Mouse (Mus musculus) CH12F3 (cell line): Measurements from ENCODE around the gene Fbxo8.

ENCODE experiments used
- in situ Hi-C: fragments of 300-500 bp; cut with MboI; formaldehyde crosslinking; loops from 2 replicates; pipeline ENCODE4 v1.14.3; 2020; ENCODE audit warnings: low sequenced_read_pairs

Gene Fbxo8

DNA sequence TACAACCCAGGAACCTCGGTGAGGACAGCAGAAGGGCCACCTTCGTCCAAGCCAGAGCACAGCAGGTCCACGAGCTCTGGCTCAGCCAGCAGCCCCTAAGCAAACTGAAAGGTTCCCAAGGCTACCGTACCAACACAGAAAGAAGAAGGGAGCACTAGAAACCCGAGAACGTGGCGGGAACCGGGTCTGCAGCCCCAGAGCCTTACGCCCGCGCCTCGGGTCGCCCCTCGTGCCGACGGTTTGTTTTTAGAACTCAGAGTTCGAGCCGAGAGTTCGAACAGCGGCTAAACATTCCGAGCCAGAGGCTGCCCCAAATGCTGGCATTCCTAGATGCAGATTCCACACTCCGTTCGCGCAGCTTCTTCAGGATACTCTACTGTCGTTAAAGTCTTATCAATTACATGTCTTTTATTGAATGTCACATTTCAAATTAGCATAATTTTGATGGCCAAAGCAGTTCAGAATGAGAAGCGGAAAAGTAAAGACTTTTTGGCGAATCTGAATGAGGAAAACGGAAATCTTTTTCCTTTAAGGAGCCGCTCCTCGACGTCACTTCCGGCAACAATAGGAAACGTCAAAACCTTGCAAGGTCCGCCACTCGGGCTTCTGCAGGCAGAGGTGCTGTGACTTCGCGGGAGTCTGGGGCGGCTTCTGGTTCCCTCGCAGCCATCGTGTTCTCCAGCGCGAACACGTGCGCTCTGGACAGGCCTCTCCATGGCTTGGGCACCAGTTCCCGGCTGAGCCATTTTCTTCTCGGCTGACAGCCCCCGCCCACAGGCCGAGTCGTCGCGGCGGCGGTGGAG, at the start of gene Fbxo8, which contains the start of gene Cep44:
Gene Fbxo8, plus strand, starts transcription at position 533 of the 803 bp plus-strand sequence.
Gene Cep44, minus strand, starts transcription at position 490 of the 803 bp plus-strand sequence.
- in situ Hi-C loops: no loop called here

DNA sequence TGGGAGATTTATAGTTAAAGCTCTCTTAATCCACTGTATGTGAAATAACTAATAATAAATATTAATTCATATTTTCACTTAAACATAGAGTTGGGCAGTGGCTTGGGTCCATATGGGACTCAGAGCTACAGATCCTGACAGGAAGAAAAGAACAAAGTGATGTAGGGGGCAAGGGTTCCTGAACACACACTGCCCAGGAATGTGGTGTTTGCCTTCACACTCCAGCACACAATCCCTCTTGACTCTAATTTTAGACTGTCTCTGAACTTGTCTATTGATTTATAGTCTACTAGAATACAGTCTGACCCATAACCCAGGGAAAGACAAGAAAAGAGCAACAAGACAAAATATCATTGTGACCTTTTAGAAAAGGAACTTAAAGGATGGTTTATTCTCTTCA, 49.0 kb upstream of the Fbxo8 start:
- in situ Hi-C loops: no loop called here

DNA sequence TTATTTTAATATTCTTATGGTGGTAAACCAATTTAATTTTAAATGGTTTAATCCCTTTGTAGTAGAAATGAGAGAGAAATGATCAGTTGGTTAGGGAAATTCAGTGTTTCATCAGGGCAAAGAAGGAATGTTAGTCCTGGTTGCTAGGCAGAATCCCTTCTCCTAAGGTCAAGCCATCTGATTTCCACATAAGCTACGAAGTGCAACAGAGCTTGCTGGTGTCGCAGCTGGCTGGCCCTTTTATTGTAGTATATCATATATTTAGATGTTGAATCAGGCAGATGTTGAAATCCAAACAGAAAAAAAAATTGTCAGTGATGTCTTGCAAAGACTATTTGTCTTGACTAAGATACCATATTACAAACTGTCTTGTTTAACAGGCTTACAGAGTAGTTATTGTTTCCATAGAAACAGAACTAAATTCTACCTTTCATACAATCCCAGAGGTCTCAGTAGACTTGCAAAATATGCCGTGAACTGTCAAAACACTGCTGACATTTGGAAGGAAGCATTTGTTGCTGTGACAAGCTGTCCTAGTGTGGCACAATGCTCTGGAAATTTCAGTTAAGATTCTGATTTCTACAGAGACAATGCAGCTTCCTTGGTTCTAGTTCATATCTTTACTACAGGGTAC, 42.5 kb upstream of the Fbxo8 start:
- in situ Hi-C loops: no loop called here

DNA sequence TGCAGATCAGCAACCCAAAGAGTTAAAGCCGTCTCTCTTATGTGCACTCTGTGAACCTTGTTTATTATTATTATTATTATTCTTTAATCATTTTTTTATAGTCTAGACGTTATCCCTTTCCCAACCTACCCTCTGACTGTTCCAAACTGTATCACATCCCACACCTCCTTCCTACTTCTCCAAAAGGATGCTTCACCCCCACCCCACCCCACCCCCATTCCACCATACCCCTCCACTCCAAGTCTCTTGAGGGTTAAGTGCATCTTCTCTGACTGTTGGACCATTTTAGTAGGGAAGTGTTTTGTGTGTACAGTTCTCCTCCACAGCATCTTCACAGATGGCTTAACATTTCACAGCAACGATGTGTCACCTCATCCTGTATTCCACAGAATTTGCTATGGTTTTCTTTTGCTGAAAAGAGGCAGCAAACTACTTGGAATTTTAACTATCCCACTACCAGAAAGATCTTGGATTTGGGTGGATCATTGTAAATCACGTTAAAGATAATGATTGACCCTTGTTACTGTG, 41.9 kb upstream of the Fbxo8 start:
- in situ Hi-C loops: no loop called here

DNA sequence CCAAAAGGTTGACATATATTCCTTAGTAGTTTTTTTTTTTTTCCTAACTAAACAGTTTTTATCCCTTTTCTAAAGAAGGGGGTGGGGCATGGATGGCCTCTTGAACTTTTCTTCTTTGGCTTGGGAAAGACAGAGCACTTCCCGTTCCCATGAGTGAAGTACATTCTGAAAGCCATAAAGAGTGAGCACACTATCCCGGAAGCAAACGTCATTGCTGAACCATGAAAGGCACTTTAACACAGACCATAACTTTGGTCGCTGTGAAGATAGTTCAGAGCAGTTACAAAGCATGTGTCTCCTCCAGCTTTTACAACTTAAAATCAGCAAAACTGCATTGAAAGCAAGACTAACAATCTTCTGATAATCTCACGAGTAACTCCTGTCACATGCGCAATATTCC, 32.0 kb upstream of the Fbxo8 start:
- in situ Hi-C loops: no loop called here

DNA sequence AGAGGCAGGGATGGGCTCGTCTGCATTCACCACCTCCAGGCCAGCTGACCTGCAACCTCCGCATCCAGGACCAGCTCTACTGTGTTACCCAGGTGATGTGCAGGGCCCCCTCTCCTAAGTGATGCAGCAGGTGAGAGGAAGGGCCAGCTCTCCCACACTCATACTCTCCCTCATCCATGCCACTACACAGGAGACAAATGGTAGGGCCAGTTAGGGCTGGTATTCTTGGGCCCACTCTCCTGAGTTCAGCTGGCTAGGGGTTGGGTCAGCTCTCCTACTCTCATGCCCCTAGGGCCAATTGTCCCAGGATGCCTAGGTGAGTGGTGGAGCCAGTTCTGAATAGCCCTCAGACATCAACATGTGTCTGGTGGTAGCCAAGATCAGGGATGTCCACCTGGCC, 30.6 kb upstream of the Fbxo8 start:
- in situ Hi-C loops: no loop called here

DNA sequence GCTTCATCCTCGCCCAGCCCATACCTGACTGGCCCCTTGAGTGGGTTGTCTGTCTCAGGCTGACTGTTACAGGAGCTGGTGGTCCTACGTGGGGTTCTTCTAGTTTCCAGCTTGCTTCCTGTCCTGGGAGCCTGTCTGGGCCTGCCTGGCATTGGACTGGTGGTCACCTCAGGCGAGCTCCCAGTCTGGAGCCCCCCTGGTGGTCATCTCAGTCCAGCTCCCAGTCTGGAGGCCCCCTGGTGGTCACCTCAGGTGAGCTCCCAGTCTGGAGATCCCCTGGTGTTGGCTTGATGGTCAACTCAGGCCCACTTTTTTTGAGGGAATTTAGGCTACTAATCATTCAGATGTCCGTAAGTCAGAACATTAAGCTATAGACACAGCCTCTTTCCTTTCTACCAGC, 29.8 kb upstream of the Fbxo8 start:
- in situ Hi-C loops: no loop called here

DNA sequence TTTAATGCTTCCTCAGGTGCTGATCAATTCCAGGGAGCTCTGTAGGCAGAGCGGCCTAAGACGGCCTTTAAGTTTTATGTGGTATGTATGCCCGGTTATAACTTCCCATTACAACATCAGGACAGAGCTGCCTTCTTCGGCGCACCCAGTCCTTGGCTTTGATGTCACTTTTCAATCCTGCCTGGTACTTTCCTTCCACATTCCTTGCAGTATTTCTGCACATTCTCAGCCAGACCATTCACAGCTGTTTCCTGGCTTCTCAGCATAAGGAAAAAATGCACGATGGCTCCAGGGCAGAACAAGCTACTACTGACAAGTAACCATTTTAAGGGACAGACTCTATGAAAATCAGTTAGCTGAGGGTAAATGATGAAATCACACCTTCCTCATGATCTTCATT, 22.0 kb upstream of the Fbxo8 start:
- in situ Hi-C loops: no loop called here

DNA sequence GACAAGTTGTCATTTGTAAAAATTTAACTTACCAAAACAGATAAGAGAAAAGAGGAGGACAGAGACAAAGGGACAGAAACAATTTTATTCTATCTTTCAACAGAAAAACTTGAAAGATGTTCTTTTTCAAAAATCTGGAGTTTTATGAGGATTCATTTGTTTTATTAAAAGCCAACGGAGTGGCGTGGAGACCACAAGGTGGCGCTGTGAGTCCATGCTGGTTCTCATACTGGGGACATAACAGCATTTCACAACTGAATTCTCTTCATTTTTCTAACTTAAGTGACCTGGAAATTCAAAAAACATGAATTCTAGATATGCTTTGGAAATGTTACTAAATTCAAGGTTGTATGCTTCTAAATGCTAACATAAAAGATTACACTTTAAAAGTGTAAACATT, 20.5 kb upstream of the Fbxo8 start:
- in situ Hi-C loops: no loop called here

DNA sequence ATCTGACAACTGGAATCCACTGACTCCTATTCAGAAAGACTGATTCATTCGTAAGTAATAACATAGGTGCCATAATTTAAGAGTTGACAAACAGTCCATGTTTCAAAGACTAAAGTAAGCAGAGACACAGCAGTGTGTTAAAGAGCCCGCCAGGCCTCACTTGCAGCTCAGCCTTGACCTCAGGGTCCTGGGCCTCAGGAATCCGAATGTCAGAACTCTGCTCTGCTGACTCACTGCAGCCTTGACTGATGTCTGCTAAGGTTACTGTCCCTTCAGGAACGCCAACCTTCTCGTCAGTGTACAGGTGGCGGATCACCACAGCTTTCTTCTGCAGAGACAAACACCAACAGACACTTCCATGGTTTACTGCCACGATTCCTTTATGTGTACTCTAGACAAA, 10.2 kb upstream of the Fbxo8 start:
- in situ Hi-C loops: no loop called here

DNA sequence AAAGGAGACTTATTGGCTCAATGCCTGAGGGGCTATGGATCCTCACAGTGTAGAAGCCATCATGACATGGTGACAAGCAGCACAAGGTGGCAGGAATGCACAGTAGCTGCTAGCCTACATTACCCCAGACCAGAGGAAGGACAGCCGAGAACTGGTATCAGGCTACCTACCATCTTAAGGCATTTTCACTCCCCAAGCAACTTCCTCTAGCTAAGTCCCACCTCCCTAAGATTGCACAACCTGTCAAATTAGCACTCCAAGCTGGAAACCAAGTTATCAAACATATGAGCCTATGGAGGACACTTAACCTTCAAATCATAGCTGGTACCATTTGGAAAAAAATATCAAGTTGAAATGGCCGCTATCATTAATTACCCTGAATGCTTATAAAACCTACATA, 3.0 kb upstream of the Fbxo8 start:
- in situ Hi-C loops: no loop called here

DNA sequence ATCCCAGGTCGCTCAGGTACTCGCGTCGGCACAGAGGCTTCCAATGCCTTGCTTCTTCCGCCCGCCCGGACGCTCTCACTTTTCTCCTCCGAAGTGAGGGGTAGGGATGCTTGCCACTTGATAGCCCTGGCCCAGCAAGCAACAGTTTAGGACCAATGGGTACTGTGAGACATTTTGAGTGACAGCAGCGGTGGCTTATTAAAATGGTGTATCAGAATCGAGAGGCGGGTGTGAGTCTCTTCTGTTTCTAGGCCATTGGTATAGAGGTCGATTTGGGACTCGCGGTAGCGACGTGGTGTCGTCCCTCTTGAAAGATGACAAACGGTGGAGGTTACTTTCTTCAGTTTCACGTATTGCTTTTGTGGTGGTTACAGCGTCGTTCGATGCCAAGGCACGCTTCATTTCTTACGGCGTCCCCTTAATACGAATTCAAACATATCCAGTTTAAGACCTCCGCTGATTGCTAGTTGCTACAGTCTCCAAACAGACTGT, 517 bp downstream of the Fbxo8 start:
- in situ Hi-C loops: no loop called here

DNA sequence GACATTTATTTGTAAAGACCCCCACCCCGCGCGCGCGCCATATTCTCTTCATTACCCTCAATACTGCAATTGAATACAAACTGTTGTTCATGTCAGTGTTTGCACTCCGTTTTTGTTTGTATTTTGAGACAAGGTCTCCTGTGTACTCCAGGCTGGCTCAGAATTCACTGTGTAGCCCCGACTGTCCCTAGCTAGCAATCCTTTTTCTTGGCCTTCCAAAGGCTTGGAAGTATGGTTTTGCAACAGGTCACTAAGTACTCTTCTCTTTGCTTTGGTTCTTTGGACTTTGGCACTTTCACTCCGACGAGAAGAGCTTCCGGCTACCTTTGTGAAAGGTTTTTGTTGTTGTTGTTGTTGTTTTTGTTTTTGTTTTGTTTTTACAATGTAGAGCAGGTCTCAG, 1.2 kb downstream of the Fbxo8 start:
- in situ Hi-C loops: no loop called here

DNA sequence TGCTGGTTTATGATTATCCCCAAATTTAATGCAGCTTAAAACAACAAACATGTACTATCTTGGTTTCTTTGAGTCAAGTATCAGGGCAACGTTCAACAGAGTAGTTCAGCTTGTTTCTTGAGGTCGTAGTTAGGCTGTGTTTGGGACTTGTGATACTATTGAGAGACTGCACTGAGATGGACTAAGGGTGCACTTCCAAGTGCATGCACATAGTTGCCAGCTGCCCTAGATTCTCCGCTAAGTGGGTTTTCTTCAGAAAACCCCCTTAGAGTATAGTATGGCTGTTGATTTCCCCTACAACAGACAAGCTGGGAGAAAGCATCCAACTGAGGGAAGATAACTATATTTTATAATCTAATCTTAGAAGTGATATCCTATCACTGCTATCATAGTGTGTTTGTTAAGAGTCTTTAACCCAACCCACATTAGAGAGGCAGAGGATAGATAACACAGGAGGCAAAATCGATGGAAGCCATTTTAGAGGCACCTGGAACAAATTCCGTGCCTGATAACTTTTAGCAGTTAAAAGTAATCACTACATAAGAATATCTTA, 1.7 kb downstream of the Fbxo8 start:
- in situ Hi-C loops: no loop called here

DNA sequence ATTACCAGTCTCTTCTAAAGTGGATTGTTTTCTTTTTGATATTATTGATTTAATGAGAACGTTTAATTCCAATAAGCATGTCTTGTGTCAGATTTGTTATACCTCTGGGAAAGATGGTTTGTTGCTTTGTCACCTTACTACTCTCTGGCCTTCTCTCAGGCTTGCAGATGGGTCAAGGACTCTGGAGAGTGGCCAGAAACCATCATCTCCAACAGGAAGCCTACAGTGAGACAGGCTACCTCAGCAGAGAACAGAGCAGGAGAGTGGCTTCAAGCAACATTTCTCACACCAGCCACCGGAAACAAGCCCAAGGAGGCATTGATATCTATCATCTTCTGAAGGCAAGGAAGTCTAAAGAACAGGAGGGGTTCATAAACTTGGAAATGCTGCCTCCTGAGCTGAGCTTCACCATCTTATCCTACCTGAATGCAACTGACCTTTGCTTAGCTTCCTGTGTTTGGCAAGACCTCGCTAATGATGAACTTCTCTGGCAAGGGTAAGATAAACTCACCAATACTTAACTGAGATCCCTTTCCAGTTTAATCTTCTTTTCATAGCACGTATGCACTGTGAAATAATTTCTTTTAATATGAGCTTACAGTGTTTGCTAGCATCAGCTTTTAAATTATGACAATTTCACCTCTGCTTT, 13.6 kb downstream of the Fbxo8 start:
- in situ Hi-C loops: no loop called here

DNA sequence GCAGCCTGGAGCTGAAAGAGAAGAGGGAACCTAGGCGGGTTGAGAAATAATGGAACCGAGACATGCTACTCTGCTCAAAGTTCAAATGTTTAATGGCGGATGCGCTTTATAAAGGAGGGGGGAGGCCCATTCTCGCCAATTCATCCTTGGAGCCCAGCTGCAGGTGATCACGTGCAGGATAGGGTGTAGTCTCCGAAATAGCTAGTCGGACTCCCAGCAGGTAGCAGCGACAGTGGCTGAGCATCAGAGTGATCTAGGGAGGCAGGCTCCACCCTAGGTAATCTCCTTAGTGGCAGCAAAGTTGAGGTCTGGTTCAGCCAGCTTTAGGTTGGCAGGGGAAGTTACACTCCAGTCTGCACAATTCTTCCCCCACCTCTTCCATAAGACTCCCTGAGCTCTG, 16.0 kb downstream of the Fbxo8 start:
- in situ Hi-C loops: no loop called here

DNA sequence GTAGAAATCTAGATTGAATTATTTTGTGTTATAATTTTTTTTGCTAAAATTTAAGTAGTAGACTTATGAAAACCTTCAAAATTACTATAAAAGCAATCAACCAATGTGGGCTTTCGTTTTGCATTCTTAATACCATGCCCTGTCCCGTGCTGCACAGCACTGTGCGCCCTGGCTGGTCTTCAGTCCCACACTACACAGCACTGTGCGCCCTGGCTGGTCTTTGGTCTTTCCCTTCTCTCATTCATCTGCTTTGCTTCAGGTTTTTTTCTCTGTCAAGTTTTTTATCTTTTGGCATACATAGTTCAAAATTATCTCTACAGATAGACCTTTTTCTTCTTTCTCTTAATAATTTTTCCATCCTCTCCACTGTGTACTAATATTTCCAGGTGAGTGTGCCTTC, 30.0 kb downstream of the Fbxo8 start:
- in situ Hi-C loops: no loop called here

DNA sequence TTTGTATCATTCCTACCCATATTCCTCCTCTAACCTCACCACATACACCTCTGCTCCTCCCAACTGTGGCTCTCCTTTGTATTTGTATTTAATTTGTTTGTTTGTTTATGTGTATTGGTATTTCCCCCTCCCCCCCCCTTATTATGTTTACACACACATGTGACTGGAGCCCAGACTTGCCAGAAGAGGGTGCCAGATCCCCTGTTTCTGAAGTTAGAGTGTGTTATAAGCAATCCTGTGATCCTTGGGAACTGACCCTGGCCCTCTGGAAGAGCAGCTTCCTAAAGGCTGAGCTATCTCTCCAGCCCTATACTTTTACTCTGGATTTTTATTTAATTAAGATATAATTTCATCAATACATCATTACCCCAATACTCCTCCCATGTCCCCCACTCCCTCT, 32.0 kb downstream of the Fbxo8 start:
- in situ Hi-C loops: no loop called here

DNA sequence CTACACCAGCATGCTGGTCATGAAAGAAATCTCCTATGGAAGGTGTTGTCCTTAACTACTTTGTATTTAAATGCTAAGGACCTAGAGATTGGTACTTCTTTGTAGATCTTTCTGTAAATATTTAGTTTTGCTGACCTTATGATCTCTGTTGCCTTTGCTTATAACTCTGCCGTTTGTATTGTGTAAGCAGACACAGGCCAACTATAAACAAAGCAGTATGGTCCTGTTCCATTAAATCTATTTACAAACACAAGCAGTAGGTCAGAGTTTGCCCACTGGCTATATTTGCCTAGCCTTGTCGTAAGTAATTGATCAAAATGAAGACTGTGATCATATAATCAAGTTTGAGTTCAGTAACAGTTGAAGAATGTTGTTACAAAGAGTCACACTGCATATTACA, 38.1 kb downstream of the Fbxo8 start:
- in situ Hi-C loops: no loop called here

DNA sequence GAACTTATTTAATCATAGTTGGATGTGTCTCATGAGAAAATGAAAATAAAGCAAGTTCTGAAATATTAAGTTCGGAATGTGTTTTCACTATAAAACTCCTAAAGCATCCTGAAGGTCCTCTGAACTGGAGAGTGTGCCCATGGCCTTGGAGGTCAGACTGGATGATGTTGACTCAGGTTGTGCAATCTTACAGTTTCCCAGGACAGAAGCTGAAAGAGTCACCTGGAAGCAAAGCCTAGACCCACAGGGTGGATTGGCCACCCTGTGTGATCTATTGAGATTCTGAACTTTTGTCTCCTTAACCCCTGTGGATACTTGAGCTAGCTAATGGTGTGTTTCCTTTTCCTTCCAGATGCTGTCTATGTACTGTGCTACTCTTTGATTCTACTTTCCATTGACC, 40.2 kb downstream of the Fbxo8 start:
- in situ Hi-C loops: no loop called here

DNA sequence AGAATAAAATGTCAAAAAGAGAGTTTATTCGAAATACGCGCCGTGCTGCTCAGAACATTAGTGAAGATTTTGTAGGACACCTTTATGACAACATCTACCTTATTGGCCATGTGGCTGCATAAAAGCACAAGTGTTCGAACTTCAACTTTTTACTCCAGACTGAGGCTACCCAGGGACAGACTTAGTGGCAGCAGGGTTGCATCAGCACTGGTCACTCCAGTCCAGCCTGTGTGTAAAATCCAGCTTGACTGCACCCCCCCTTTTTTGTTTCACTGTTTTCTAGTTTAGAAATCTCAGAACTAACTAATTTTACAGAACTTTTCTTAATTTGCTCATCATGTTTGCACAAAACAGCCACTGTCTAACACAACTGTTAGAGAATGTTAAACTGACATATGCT, 40.6 kb downstream of the Fbxo8 start:
- in situ Hi-C loops: no loop called here
